Mouse (Mus musculus) midbrain, postnatal 0 days (tissue): ENCODE results near the gene Epha1. TPM values are rescaled to one million over a fixed set of nuclear protein-coding genes. Genes with fewer than 3 reads are reported as not detected.

Experiments used
- ATAC-seq: fragments of 200-750 bp; cut with Nextera tagmentation; 2 replicates; pipeline ENCODE4 v1.8.0; 2017; ENCODE audit warnings: moderate number of reproducible peaks, mild to moderate bottlenecking, moderate TSS enrichment, moderate library complexity; ENCODE audit not compliant: low FRiP score
- DNase-seq: peaks from one replicate; pipeline ENCODE4 v3.0.0-alpha.2; 2015; ENCODE audit warnings: low spot score
- H3K27ac ChIP-seq: fragments of 300-500 bp; sonication (generic); 2 replicates; pipeline ENCODE4 v1.5.1; 2014; ENCODE audit warnings: low read depth, mild to moderate bottlenecking, low read length, mixed read lengths
- H3K27me3 ChIP-seq: fragments of 300-500 bp; sonication (generic); 2 replicates; pipeline ENCODE4 v1.6.1; 2014; ENCODE audit warnings: low read length, control low read depth, mixed read lengths; ENCODE audit not compliant: insufficient read depth
- H3K36me3 ChIP-seq: fragments of 300-500 bp; sonication (generic); 2 replicates; pipeline ENCODE4 v1.6.1; 2014; ENCODE audit warnings: low read length, control low read depth, mixed read lengths; ENCODE audit not compliant: insufficient read depth
- H3K4me1 ChIP-seq: fragments of 300-500 bp; sonication (generic); 2 replicates; pipeline ENCODE4 v1.6.1; 2014; ENCODE audit warnings: mild to moderate bottlenecking, control low read depth, antibody characterized with exemption, low read length, mixed read lengths; ENCODE audit not compliant: insufficient read depth
- H3K4me2 ChIP-seq: fragments of 300-500 bp; sonication (generic); 2 replicates; pipeline ENCODE4 v1.6.1; 2014; ENCODE audit warnings: low read depth, mild to moderate bottlenecking, low read length, mixed read lengths; ENCODE audit not compliant: poor library complexity, severe bottlenecking
- H3K4me3 ChIP-seq: fragments of 300-500 bp; sonication (generic); 2 replicates; pipeline ENCODE4 v1.5.1; 2014; ENCODE audit warnings: low read depth, mild to moderate bottlenecking, low read length, moderate library complexity
- H3K9ac ChIP-seq: fragments of 300-500 bp; sonication (generic); replicated peaks from 2 replicates; pipeline ENCODE4 v1.6.1; 2014; ENCODE audit warnings: mild to moderate bottlenecking, low read length, moderate library complexity, mixed read lengths; ENCODE audit not compliant: poor library complexity, severe bottlenecking
- H3K9me3 ChIP-seq: fragments of 300-500 bp; sonication (generic); 2 replicates; pipeline ENCODE4 v1.6.1; 2016; ENCODE audit warnings: low read length, control low read depth
- CTCF ChIP-seq: IDR thresholded peaks from 2 replicates; pipeline ENCODE4 v1.5.1; 2016; ENCODE audit warnings: antibody characterized with exemption, mild to moderate bottlenecking
- WGBS: fragments of 180-500 bp; shearing (Covaris S2); extraction: QIAGEN DNeasy Blood & Tissue Kit; methylation state at CpG from one replicate; pipeline ENCODE4 v1.1.7; 2014; 5-methylcytosine and 5-hydroxymethylcytosine counted together
- polyA plus RNA-seq: library from polyadenylated mRNA; unstranded; fragments of >200 nt; fragmentation: Nextera tagmentation; extraction: Ambion mirVana; gene quantifications from 2 replicates; pipeline ENCODE4 v1.2.1, GENCODE M21; 2015
- total RNA-seq: library from RNA; depleted of rRNA; stranded (reverse); fragments of >200 nt; gene quantifications from 2 replicates; pipeline ENCODE4 v1.2.3, GENCODE M21; 2014

Epha1 gene
- total and polyA plus RNA-seq, 2 experiments from 2014 or later, result 0.58 to 0.71 TPM

GRCm38 (mm10) chr6:42343361-42344120, 29.5 kb downstream of the Epha1 start:
- 90% methylated on average over 9 of the region's 9 CpGs for WGBS
- Histone ChIP-seq H3K27ac (no peak overlapping the region), H3K4me3 (no peak overlapping the region), H3K9ac (no peak overlapping the region), H3K4me2 (no peak overlapping the region), H3K36me3 (no peaks in the 10 kb centered on the region), H3K9me3 (no peaks in the 10 kb centered on the region), H3K27me3 (no peaks in the 10 kb centered on the region), H3K4me1 (peaks cover 2% of the 10 kb centered on the region; the same call in 1 of the 2 replicates)
- TF ChIP-seq CTCF, result no peak
- DNase-seq, result no peak
- ATAC-seq, result no peak; the same call in 1 of the 2 replicates

DNA sequence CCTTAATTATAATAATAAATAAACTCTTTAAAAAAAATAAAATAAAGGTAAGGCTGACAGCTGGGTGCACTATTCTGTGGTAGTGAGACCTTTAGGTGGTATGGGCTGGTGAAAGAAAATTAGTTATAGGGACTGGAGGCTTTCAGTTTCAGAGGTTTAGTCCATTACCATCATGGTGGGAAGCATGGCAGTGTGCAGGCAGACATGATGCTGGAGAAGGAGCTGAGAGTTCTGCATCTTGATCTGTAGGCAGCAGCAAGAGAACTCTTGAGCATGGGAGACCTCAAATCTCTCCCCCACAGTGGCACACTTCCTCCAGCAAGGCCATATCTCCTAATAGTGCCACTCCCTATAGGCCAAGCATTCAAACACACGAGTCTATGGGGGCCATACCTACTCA, 30.9 kb downstream of the Epha1 start:
- H3K9ac ChIP-seq, result no peak overlapping the region
- TF ChIP-seq CTCF, result no peak

DNA sequence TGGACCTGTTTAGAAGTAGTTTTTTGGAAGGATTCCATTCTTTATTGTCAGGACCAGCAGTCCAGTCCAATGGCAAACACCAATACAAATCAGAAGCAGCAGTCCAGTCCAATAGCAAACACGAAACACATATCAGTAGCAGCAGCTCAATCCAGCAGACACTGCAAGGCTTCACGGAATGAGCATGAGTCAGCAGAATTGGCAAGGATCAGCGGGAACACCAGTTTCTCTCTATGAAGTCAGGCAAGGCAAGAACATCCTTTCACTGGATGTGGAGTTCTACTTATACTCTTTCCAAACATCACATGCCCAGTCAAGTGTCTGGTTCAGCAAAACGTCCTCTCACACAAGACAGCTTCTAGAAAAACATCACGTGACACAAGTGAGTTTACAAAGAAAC, 33.1 kb downstream of the Epha1 start:
- ATAC-seq, result no peak
- 74% methylated on average over 5 of the region's 5 CpGs for WGBS
- Histone ChIP-seq H3K9me3 (no peaks in the 10 kb centered on the region), H3K4me1 (no peaks in the 10 kb centered on the region), H3K36me3 (no peaks in the 10 kb centered on the region), H3K4me2 (no peak overlapping the region), H3K27ac (no peak overlapping the region), H3K27me3 (no peaks in the 10 kb centered on the region), H3K4me3 (no peak overlapping the region), H3K9ac (no peak overlapping the region)
- TF ChIP-seq CTCF, result no peak
- no peak for DNase-seq

More for the DNA sequence above, 30.9 kb downstream of the Epha1 start:
- Histone ChIP-seq H3K4me2 (no peak overlapping the region), H3K9me3 (no peaks in the 10 kb centered on the region), H3K27ac (no peak overlapping the region), H3K4me1 (no peaks in the 10 kb centered on the region), H3K36me3 (no peaks in the 10 kb centered on the region), H3K27me3 (no peaks in the 10 kb centered on the region), H3K4me3 (no peak overlapping the region)
- 76% methylated on average over 1 of the region's 1 CpGs for WGBS
- ATAC-seq, result no peak
- no peak for DNase-seq

GRCm38 (mm10) chr6:42339189-42339588, 33.9 kb downstream of the Epha1 start:
- ATAC-seq (no peak), DNase-seq (no peak)
- Histone ChIP-seq H3K27me3 (no peaks in the 10 kb centered on the region), H3K9me3 (no peaks in the 10 kb centered on the region), H3K9ac (no peak overlapping the region), H3K4me1 (no peaks in the 10 kb centered on the region), H3K4me2 (no peak overlapping the region), H3K36me3 (no peaks in the 10 kb centered on the region), H3K27ac (no peak overlapping the region), H3K4me3 (no peak overlapping the region)
- TF ChIP-seq CTCF, result no peak
- WGBS, result 86% methylated on average over 2 of the region's 2 CpGs

DNA sequence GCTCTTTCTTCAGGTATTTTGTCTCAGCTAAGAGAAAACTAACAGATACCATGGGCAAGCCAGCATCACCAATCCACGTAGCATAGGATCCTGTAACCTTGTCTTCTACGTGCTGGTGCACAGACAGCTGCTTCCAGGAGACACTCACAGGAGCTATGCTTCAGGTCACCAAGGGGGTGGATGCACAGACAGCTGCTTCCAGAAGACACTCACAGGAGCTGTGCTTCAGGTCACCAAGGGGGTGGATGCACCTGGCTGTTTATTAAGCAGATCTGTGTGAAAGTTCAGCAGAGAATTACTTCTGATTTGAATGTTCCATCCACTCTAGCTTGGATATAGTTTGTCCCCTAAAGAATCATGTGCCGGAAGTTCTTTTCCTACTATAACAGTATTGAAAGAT, 42.1 kb downstream of the Epha1 start:
- WGBS, result 90% methylated on average over 3 of the region's 3 CpGs
- DNase-seq, result no peak
- H3K27ac ChIP-seq, result no peak overlapping the region

GRCm38 (mm10) chr6:42330216-42330615, 42.9 kb downstream of the Epha1 start:
- no peaks in the 10 kb centered on the region for H3K27me3 ChIP-seq
- 79% methylated on average over 3 of the region's 3 CpGs for WGBS
- no peak overlapping the region for H3K4me3 ChIP-seq
- no peaks in the 10 kb centered on the region for H3K9me3 ChIP-seq
- ATAC-seq, result no peak
- no peak overlapping the region for H3K27ac ChIP-seq
- no peak overlapping the region for H3K9ac ChIP-seq
- H3K36me3 ChIP-seq, result no peaks in the 10 kb centered on the region
- no peaks in the 10 kb centered on the region for H3K4me1 ChIP-seq
- no peak for DNase-seq
- TF ChIP-seq CTCF, result no peak
- H3K4me2 ChIP-seq, result no peak overlapping the region

More for the DNA sequence above, 42.1 kb downstream of the Epha1 start:
- no peak for TF ChIP-seq CTCF
- Histone ChIP-seq H3K36me3 (no peaks in the 10 kb centered on the region), H3K27me3 (no peaks in the 10 kb centered on the region), H3K4me3 (no peak overlapping the region), H3K4me2 (no peak overlapping the region), H3K9ac (no peak overlapping the region), H3K4me1 (no peaks in the 10 kb centered on the region), H3K9me3 (no peaks in the 10 kb centered on the region)
- no peak for ATAC-seq
